Mouse (Mus musculus): Measurements from ENCODE around the gene Osgepl1. TPM values are rescaled to one million over a fixed set of nuclear protein-coding genes. Genes with fewer than 3 reads are reported as not detected.
"Not testable (repeated sequence)": the region's sequence is repeated elsewhere in the genome, so short reads cannot be mapped to it uniquely, and the experiment has no call there.

The Osgepl1 gene
- polyA plus RNA-seq, 1 experiment from 2014 or later, result 21.8 TPM

GRCm38 (mm10) chr1:53324827-53325494, 11.5 kb downstream of the Osgepl1 start:
- Histone ChIP-seq H3K27me3 (replicated peaks) (no peaks in the 10 kb centered on the region), H3K4me2 (no peak overlapping the region), H3K9ac (replicated peaks) (no peak overlapping the region), H3K4me1 (no peaks in the 10 kb centered on the region), H3K4me3 (replicated peaks) (no peak overlapping the region), H3K27ac (replicated peaks) (no peak overlapping the region), H3K36me3 (peaks cover 8% of the 10 kb centered on the region), H3K9me3 (replicated peaks) (no peaks in the 10 kb centered on the region)
- ATAC-seq (ENCODE audit: low FRiP score), result no peak
- WGBS, result 96% methylated on average over 5 of the region's 5 CpGs

GRCm38 (mm10) chr1:53333527-53333926, 20.1 kb downstream of the Osgepl1 start:
- H3K36me3 ChIP-seq; H3K4me1 ChIP-seq; H3K27me3 ChIP-seq (replicated peaks); H3K9ac ChIP-seq (replicated peaks); H3K4me3 ChIP-seq (replicated peaks); ATAC-seq (ENCODE audit: low FRiP score); H3K27ac ChIP-seq (replicated peaks); H3K9me3 ChIP-seq (replicated peaks); H3K4me2 ChIP-seq: not testable (repeated sequence)
- 86% methylated on average over 5 of the region's 5 CpGs for WGBS

GRCm38 (mm10) chr1:53335465-53335864, 22.0 kb downstream of the Osgepl1 start:
- Histone ChIP-seq H3K4me3 (replicated peaks) (no peak overlapping the region), H3K27ac (replicated peaks) (no peak overlapping the region), H3K36me3 (peaks cover 3% of the 10 kb centered on the region; the same call in 1 of the 2 replicates)

GRCm38 (mm10) chr1:53337403-53337802, 24.0 kb downstream of the Osgepl1 start:
- H3K27me3 ChIP-seq (replicated peaks); H3K9ac ChIP-seq (replicated peaks); ATAC-seq (ENCODE audit: low FRiP score); H3K4me3 ChIP-seq (replicated peaks); H3K4me2 ChIP-seq; H3K27ac ChIP-seq (replicated peaks); H3K4me1 ChIP-seq: not testable (repeated sequence)
- Histone ChIP-seq H3K9me3 (replicated peaks) (peaks cover 15% of the 10 kb centered on the region; the same call in 1 of the 2 replicates), H3K36me3 (peaks cover 21% of the 10 kb centered on the region)
- 72% methylated on average over 2 of the region's 2 CpGs for WGBS

More at GRCm38 (mm10) chr1:53335465-53335864, 22.0 kb downstream of the Osgepl1 start:
- H3K4me2 ChIP-seq, result no peak overlapping the region
- no peak overlapping the region for H3K9ac ChIP-seq (replicated peaks)
- no peaks in the 10 kb centered on the region for H3K4me1 ChIP-seq
- no peaks in the 10 kb centered on the region for H3K27me3 ChIP-seq (replicated peaks)
- ATAC-seq (ENCODE audit: low FRiP score), result no peak
- H3K9me3 ChIP-seq (replicated peaks), result peaks cover 3% of the 10 kb centered on the region; the same call in 1 of the 2 replicates

GRCm38 (mm10) chr1:53341071-53341470, 27.6 kb downstream of the Osgepl1 start:
- no peak overlapping the region for H3K9ac ChIP-seq (replicated peaks)
- H3K27me3 ChIP-seq (replicated peaks), result no peaks in the 10 kb centered on the region
- no peaks in the 10 kb centered on the region for H3K4me1 ChIP-seq
- H3K27ac ChIP-seq (replicated peaks), result no peak overlapping the region
- H3K4me2 ChIP-seq, result no peak overlapping the region
- WGBS, result 99% methylated on average over 2 of the region's 2 CpGs
- no peak overlapping the region for H3K4me3 ChIP-seq (replicated peaks)
- ATAC-seq (ENCODE audit: low FRiP score), result no peak
- peaks cover 50% of the 10 kb centered on the region for H3K36me3 ChIP-seq
- H3K9me3 ChIP-seq (replicated peaks), result peaks cover 15% of the 10 kb centered on the region; the same call in 1 of the 2 replicates

GRCm38 (mm10) chr1:53352327-53353261, 39.2 kb downstream of the Osgepl1 start, which contains the start of the genes Asdurf, Gm28551 and Asnsd1:
Gene Asdurf, minus strand, starts transcription at chr1:53352619.
Gene Gm28551, minus strand, starts transcription at chr1:53352667.
Gene Asnsd1, minus strand, starts transcription at chr1:53352752.
- Histone ChIP-seq H3K27ac (replicated peaks) (peak within 1 kb of the TSS; percentile 93), H3K4me2 (peak within 1 kb of the TSS; percentile 56), H3K9me3 (replicated peaks) (no peaks in the 10 kb centered on the region), H3K4me3 (replicated peaks) (peak within 1 kb of the TSS; percentile 90), H3K4me1 (peaks cover 9% of the 10 kb centered on the region), H3K27me3 (replicated peaks) (no peaks in the 10 kb centered on the region), H3K9ac (replicated peaks) (peak within 1 kb of the TSS; percentile 96), H3K36me3 (peaks cover 14% of the 10 kb centered on the region)
- ATAC-seq (ENCODE audit: low FRiP score), result peak; percentile 100
- 0% methylated on average over 44 of the region's 44 CpGs for WGBS

- Histone ChIP-seq H3K27ac (replicated peaks) (no peak overlapping the region), H3K36me3 (no peaks in the 10 kb centered on the region), H3K4me3 (replicated peaks) (no peak overlapping the region), H3K4me1 (no peaks in the 10 kb centered on the region), H3K9me3 (replicated peaks) (no peaks in the 10 kb centered on the region), H3K27me3 (replicated peaks) (no peaks in the 10 kb centered on the region), H3K9ac (replicated peaks) (no peak overlapping the region), H3K4me2 (no peak overlapping the region)
- ATAC-seq (ENCODE audit: low FRiP score), result no peak
Measured at GRCm38 (mm10) chr1:53358988-53359387, 45.6 kb downstream of the Osgepl1 start.

Other genes starting within 250 kb of the Osgepl1 start
- gene 1700019A02Rik, start 126.0 kb upstream of the Osgepl1 start, polyA plus RNA-seq (2015; fragmentation: Nextera tagmentation; extraction: Ambion mirVana), result not detected in 2 replicates
- gene Pms1, start 16.6 kb upstream of the Osgepl1 start, polyA plus RNA-seq (2015; fragmentation: Nextera tagmentation; extraction: Ambion mirVana), result 10.1 and 13.4 TPM in 2 replicates
- gene Ormdl1, start 16.5 kb upstream of the Osgepl1 start, polyA plus RNA-seq (2015; fragmentation: Nextera tagmentation; extraction: Ambion mirVana), result 42.7 and 45.2 TPM in 2 replicates
- not detected in 2 replicates for gene Gm28778, start 16.5 kb upstream of the Osgepl1 start, polyA plus RNA-seq (2015; fragmentation: Nextera tagmentation; extraction: Ambion mirVana)
- 8.9 and 12.0 TPM in 2 replicates for gene Asdurf, start 39.0 kb downstream of the Osgepl1 start, polyA plus RNA-seq (2015; fragmentation: Nextera tagmentation; extraction: Ambion mirVana)
- gene Gm28551, start 39.0 kb downstream of the Osgepl1 start, polyA plus RNA-seq (2015; fragmentation: Nextera tagmentation; extraction: Ambion mirVana), result 2.3 and 3.1 TPM in 2 replicates
- 57.3 and 61.2 TPM in 2 replicates for gene Asnsd1, start 39.1 kb downstream of the Osgepl1 start, polyA plus RNA-seq (2015; fragmentation: Nextera tagmentation; extraction: Ambion mirVana)

All from neural tube, embryonic 15.5 days (tissue).